Mouse (Mus musculus) brain, embryonic 14.5 days (tissue): Measurements from ENCODE around the gene Wwc2.

ENCODE experiments used
- CTCF ChIP-seq: fragments of 200-500 bp; IDR thresholded peaks from 2 replicates; pipeline ENCODE4 v1.5.1; 2012; ENCODE audit warnings: inconsistent platforms, mild to moderate bottlenecking, moderate library complexity, borderline replicate concordance; ENCODE audit not compliant: insufficient read depth, insufficient read length; ENCODE audit errors: extremely low read depth
- POLR2A ChIP-seq: fragments of 200-500 bp; IDR thresholded peaks from 2 replicates; pipeline ENCODE4 v1.6.1; 2012; ENCODE audit warnings: mild to moderate bottlenecking, inconsistent platforms, borderline replicate concordance; ENCODE audit not compliant: poor library complexity, insufficient read depth, insufficient read length, severe bottlenecking; ENCODE audit errors: extremely low read depth

DNA sequence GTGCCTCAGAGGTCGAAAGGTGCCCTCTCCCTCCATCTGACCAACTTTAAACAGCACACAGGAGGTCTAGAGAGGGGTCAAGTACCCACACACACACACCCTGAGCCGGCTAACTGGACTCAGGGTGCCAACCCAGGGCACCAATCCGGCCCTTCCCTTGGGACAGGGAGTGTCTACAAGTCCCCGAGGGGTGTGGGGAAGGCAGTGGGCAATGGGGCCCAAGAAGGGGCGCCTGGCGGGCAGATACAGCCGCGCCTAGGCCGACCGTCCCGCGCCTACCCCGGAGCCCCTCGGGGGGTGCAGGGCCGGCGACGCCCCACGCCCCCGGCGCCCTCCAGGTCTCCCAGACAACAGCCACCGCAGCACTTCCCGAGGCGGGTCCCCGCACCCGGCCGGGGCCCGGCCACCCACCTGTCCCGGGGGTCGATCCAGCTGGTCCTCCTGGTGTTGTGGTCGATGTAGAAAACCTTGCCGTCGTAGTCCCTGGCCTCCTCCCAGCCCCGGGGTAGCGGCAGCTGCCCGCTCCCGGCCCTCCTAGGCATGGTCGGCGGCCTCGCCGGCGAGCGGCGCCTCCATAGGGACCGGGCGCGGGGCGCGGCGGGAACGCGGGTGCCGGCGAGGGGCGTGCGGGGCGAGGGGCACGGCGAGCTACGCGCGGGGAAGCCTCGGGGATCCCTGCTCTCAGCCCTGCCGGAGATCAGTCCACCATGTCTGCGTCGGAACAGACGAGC lies 904 bp downstream of the Wwc2 start:
- TF ChIP-seq CTCF (no peak), POLR2A (no peak)
